Mouse (Mus musculus) embryonic facial prominence, embryonic 14.5 days (tissue): Measurements from ENCODE around the gene Ttc7b. TPM values are rescaled to one million over a fixed set of nuclear protein-coding genes. Genes with fewer than 3 reads are reported as not detected.

Experiments
- ATAC-seq: fragments of 200-750 bp; cut with Nextera tagmentation; 2 replicates; pipeline ENCODE4 v1.8.0; 2017; ENCODE audit warnings: low read depth, moderate number of reproducible peaks, moderate TSS enrichment
- DNase-seq: peaks from one replicate; pipeline ENCODE4 v3.0.0-alpha.2; 2015; ENCODE audit warnings: low spot score
- H3K27ac ChIP-seq: fragments of 300-500 bp; sonication (generic); replicated peaks from 2 replicates; pipeline ENCODE4 v1.5.1; 2014; ENCODE audit warnings: low read depth, mild to moderate bottlenecking, low read length, moderate library complexity
- H3K27me3 ChIP-seq: fragments of 300-500 bp; sonication (generic); replicated peaks from 2 replicates; pipeline ENCODE4 v1.6.1; 2014; ENCODE audit warnings: low read length; ENCODE audit not compliant: control insufficient read depth, insufficient read depth
- H3K36me3 ChIP-seq: fragments of 300-500 bp; sonication (generic); 2 replicates; pipeline ENCODE4 v1.6.1; 2014; ENCODE audit warnings: low read length, mixed read lengths; ENCODE audit not compliant: control insufficient read depth, insufficient read depth
- H3K4me1 ChIP-seq: fragments of 300-500 bp; sonication (generic); 2 replicates; pipeline ENCODE4 v1.6.1; 2014; ENCODE audit warnings: antibody characterized with exemption, low read length; ENCODE audit not compliant: control insufficient read depth, insufficient read depth
- H3K4me2 ChIP-seq: fragments of 300-500 bp; sonication (generic); 2 replicates; pipeline ENCODE4 v1.6.1; 2014; ENCODE audit warnings: low read depth, mild to moderate bottlenecking, low read length, moderate library complexity, mixed read lengths
- H3K4me3 ChIP-seq: fragments of 300-500 bp; sonication (generic); 2 replicates; pipeline ENCODE4 v1.5.1; 2014; ENCODE audit warnings: low read depth, mild to moderate bottlenecking, low read length
- H3K9ac ChIP-seq: fragments of 300-500 bp; sonication (generic); 2 replicates; pipeline ENCODE4 v1.6.1; 2014; ENCODE audit warnings: low read depth, mild to moderate bottlenecking, low read length, moderate library complexity, mixed read lengths
- H3K9me3 ChIP-seq: fragments of 300-500 bp; sonication (generic); 2 replicates; pipeline ENCODE4 v1.6.1; 2016; ENCODE audit warnings: low read length; ENCODE audit not compliant: control insufficient read depth
- WGBS: fragments of 180-500 bp; shearing (Covaris S2); extraction: QIAGEN DNeasy Blood & Tissue Kit; methylation state at CpG from one replicate; pipeline ENCODE4 v1.1.7; 2014; 5-methylcytosine and 5-hydroxymethylcytosine counted together
- polyA plus RNA-seq: library from polyadenylated mRNA; unstranded; fragments of >200 nt; fragmentation: Nextera tagmentation; extraction: Ambion mirVana; gene quantifications from 2 replicates; pipeline ENCODE4 v1.2.1, GENCODE M21; 2014

Gene Ttc7b
- polyA plus RNA-seq, 1 experiment from 2014 or later: 6.6 TPM

GRCm38 (mm10) chr12:100479270-100479869 is 41.3 kb downstream of the Ttc7b start:
- no peak for ATAC-seq
- H3K9ac ChIP-seq: no peak overlapping the region
- 0 out of 2 replicates have a peak, but pooled peaks cover 8% of the 10 kb centered on the region for H3K36me3 ChIP-seq
- no peak overlapping the region for H3K4me3 ChIP-seq
- H3K27ac ChIP-seq: no peak overlapping the region
- H3K4me2 ChIP-seq: no peak overlapping the region
- H3K27me3 ChIP-seq: no peaks in the 10 kb centered on the region
- DNase-seq: no peak
- whole genome bisulfite sequencing: 77% methylated on average over 10 of the region's 10 CpGs
- no peaks in the 10 kb centered on the region for H3K4me1 ChIP-seq
- H3K9me3 ChIP-seq: no peaks in the 10 kb centered on the region

GRCm38 (mm10) chr12:100478615-100479014 is 42.0 kb downstream of the Ttc7b start:
- H3K4me2 ChIP-seq: no peak overlapping the region
- no peaks in the 10 kb centered on the region for H3K4me1 ChIP-seq
- H3K27me3 ChIP-seq: no peaks in the 10 kb centered on the region
- H3K4me3 ChIP-seq: no peak overlapping the region
- H3K9ac ChIP-seq: no peak overlapping the region
- DNase-seq (no peak), ATAC-seq (no peak)
- H3K36me3 ChIP-seq: 0 out of 2 replicates have a peak, but pooled peaks cover 8% of the 10 kb centered on the region
- 80% methylated on average over 6 of the region's 6 CpGs for WGBS
- H3K9me3 ChIP-seq: no peaks in the 10 kb centered on the region
- H3K27ac ChIP-seq: no peak overlapping the region

GRCm38 (mm10) chr12:100478151-100478550 is 42.5 kb downstream of the Ttc7b start:
- ATAC-seq (no peak), DNase-seq (no peak)
- no peaks in the 10 kb centered on the region for H3K9me3 ChIP-seq
- no peak overlapping the region for H3K9ac ChIP-seq
- no peaks in the 10 kb centered on the region for H3K27me3 ChIP-seq
- WGBS: 59% methylated on average over 6 of the region's 6 CpGs
- H3K4me1 ChIP-seq: no peaks in the 10 kb centered on the region
- H3K4me3 ChIP-seq: no peak overlapping the region
- no peak overlapping the region for H3K4me2 ChIP-seq
- 0 out of 2 replicates have a peak, but pooled peaks cover 8% of the 10 kb centered on the region for H3K36me3 ChIP-seq
- no peak overlapping the region for H3K27ac ChIP-seq

- Histone ChIP-seq H3K4me2 (no peak overlapping the region), H3K36me3 (0 out of 2 replicates have a peak, but pooled peaks cover 8% of the 10 kb centered on the region), H3K27ac (no peak overlapping the region), H3K9me3 (no peaks in the 10 kb centered on the region), H3K4me1 (no peaks in the 10 kb centered on the region), H3K4me3 (no peak overlapping the region), H3K27me3 (no peaks in the 10 kb centered on the region), H3K9ac (no peak overlapping the region)
- ATAC-seq: no peak
- no peak for DNase-seq
- 83% methylated on average over 6 of the region's 6 CpGs for WGBS
Observed at GRCm38 (mm10) chr12:100477474-100477873, 43.2 kb downstream of the Ttc7b start.

GRCm38 (mm10) chr12:100476351-100476750 is 44.3 kb downstream of the Ttc7b start:
- no peak for ATAC-seq
- Histone ChIP-seq H3K4me2 (no peak overlapping the region), H3K4me1 (no peaks in the 10 kb centered on the region)

GRCm38 (mm10) chr12:100475489-100475888 is 45.1 kb downstream of the Ttc7b start:
- DNase-seq (no peak), ATAC-seq (no peak)
- WGBS: 72% methylated on average over 3 of the region's 3 CpGs
- no peak overlapping the region for H3K4me2 ChIP-seq
- no peak overlapping the region for H3K27ac ChIP-seq
- H3K9me3 ChIP-seq: no peaks in the 10 kb centered on the region
- no peak overlapping the region for H3K9ac ChIP-seq
- no peaks in the 10 kb centered on the region for H3K4me1 ChIP-seq
- H3K4me3 ChIP-seq: no peak overlapping the region
- no peaks in the 10 kb centered on the region for H3K36me3 ChIP-seq
- no peaks in the 10 kb centered on the region for H3K27me3 ChIP-seq

More at GRCm38 (mm10) chr12:100476351-100476750, 44.3 kb downstream of the Ttc7b start:
- no peak overlapping the region for H3K4me3 ChIP-seq
- H3K27ac ChIP-seq: no peak overlapping the region
- no peaks in the 10 kb centered on the region for H3K9me3 ChIP-seq
- DNase-seq: no peak
- 0 out of 2 replicates have a peak, but pooled peaks cover 4% of the 10 kb centered on the region for H3K36me3 ChIP-seq
- H3K27me3 ChIP-seq: no peaks in the 10 kb centered on the region
- H3K9ac ChIP-seq: no peak overlapping the region

GRCm38 (mm10) chr12:100474661-100475321 is 45.8 kb downstream of the Ttc7b start:
- 92% methylated on average over 3 of the region's 3 CpGs for WGBS
- H3K9ac ChIP-seq: no peak overlapping the region
- no peaks in the 10 kb centered on the region for H3K27me3 ChIP-seq
- no peak overlapping the region for H3K4me3 ChIP-seq
- no peak for ATAC-seq
- H3K27ac ChIP-seq: no peak overlapping the region
- H3K4me2 ChIP-seq: no peak overlapping the region
- no peak for DNase-seq
- no peaks in the 10 kb centered on the region for H3K36me3 ChIP-seq
- no peaks in the 10 kb centered on the region for H3K4me1 ChIP-seq
- H3K9me3 ChIP-seq: no peaks in the 10 kb centered on the region

GRCm38 (mm10) chr12:100470295-100470694 is 50.3 kb downstream of the Ttc7b start:
- H3K27me3 ChIP-seq: no peaks in the 10 kb centered on the region
- WGBS: 82% methylated on average over 9 of the region's 9 CpGs

More at GRCm38 (mm10) chr12:100470295-100470694, 50.3 kb downstream of the Ttc7b start:
- Histone ChIP-seq H3K27ac (no peak overlapping the region), H3K4me1 (no peaks in the 10 kb centered on the region), H3K36me3 (peaks cover 8% of the 10 kb centered on the region), H3K4me3 (no peak overlapping the region), H3K4me2 (no peak overlapping the region), H3K9ac (no peak overlapping the region), H3K9me3 (no peaks in the 10 kb centered on the region)
- no peak for DNase-seq
- ATAC-seq: no peak
